Mouse (Mus musculus): Measurements from ENCODE around the gene Abhd12. TPM values are rescaled to one million over a fixed set of nuclear protein-coding genes. Genes with fewer than 3 reads are reported as not detected.

The Abhd12 gene
- total RNA-seq, 2 experiments from 2014 or later = 116 to 117 TPM

GRCm38 (mm10) chr2:150858724-150859487, 45.6 kb downstream of the Abhd12 start:
- intact Hi-C loops (cut with DNase I) = no loop called here
- no peak for DNase-seq

- DNase-seq = no peak
- intact Hi-C loops (cut with DNase I) = no loop called here
Measured at GRCm38 (mm10) chr2:150855186-150855585, 49.4 kb downstream of the Abhd12 start.

- intact Hi-C loops (cut with DNase I) = no loop called here
- no peak for DNase-seq
Measured at GRCm38 (mm10) chr2:150851251-150851650, 53.3 kb downstream of the Abhd12 start.

GRCm38 (mm10) chr2:150847436-150847995, 57.0 kb downstream of the Abhd12 start:
- intact Hi-C loops (cut with DNase I) = no loop called here
- no peak for DNase-seq

- DNase-seq = no peak
- intact Hi-C loops (cut with DNase I) = no loop called here
Measured at GRCm38 (mm10) chr2:150844798-150845197, 59.7 kb downstream of the Abhd12 start.

- intact Hi-C loops (cut with DNase I) = no loop called here
Measured at GRCm38 (mm10) chr2:150842049-150842461, 62.5 kb downstream of the Abhd12 start.

GRCm38 (mm10) chr2:150841109-150841508, 63.4 kb downstream of the Abhd12 start:
- intact Hi-C loops (cut with DNase I) = no loop called here
- no peak for DNase-seq

More at GRCm38 (mm10) chr2:150842049-150842461, 62.5 kb downstream of the Abhd12 start:
- DNase-seq = no peak

- intact Hi-C loops (cut with DNase I) = no loop called here
- no peak for DNase-seq
Measured at GRCm38 (mm10) chr2:150839686-150840471, 64.7 kb downstream of the Abhd12 start.

- intact Hi-C loops (cut with DNase I) = no loop called here
Measured at GRCm38 (mm10) chr2:150837781-150838180, 66.8 kb downstream of the Abhd12 start.

GRCm38 (mm10) chr2:150836906-150837305, 67.6 kb downstream of the Abhd12 start:
- intact Hi-C loops (cut with DNase I) = no loop called here
- DNase-seq = no peak

More at GRCm38 (mm10) chr2:150837781-150838180, 66.8 kb downstream of the Abhd12 start:
- no peak for DNase-seq

- DNase-seq = no peak
- intact Hi-C loops (cut with DNase I) = no loop called here
Measured at GRCm38 (mm10) chr2:150835975-150836374, 68.6 kb downstream of the Abhd12 start.

- intact Hi-C loops (cut with DNase I) = no loop called here
- peak; percentile 25 for DNase-seq
Measured at GRCm38 (mm10) chr2:150834616-150835015, 69.9 kb downstream of the Abhd12 start.

GRCm38 (mm10) chr2:150832029-150832428, 72.5 kb downstream of the Abhd12 start:
- intact Hi-C loops (cut with DNase I) = no loop called here
- no peak for DNase-seq

GRCm38 (mm10) chr2:150830911-150831441, 73.6 kb downstream of the Abhd12 start:
- intact Hi-C loops (cut with DNase I) = no loop called here
- DNase-seq = no peak

GRCm38 (mm10) chr2:150830011-150830410, 74.5 kb downstream of the Abhd12 start:
- no peak for DNase-seq
- intact Hi-C loops (cut with DNase I) = no loop called here

- intact Hi-C loops (cut with DNase I) = loop anchor here (10.0 kb wide), 1 partner anchor 176 kb away; no protein-coding TSS in a partner anchor
Measured at GRCm38 (mm10) chr2:150828654-150829053, 75.9 kb downstream of the Abhd12 start.

GRCm38 (mm10) chr2:150828164-150828563, 76.4 kb downstream of the Abhd12 start:
- intact Hi-C loops (cut with DNase I) = loop anchor here (10.0 kb wide), 1 partner anchor 177 kb away; no protein-coding TSS in a partner anchor
- DNase-seq = no peak

More at GRCm38 (mm10) chr2:150828654-150829053, 75.9 kb downstream of the Abhd12 start:
- no peak for DNase-seq

- DNase-seq = no peak
- intact Hi-C loops (cut with DNase I) = loop anchor here (10.0 kb wide), 1 partner anchor 178 kb away; no protein-coding TSS in a partner anchor
Measured at GRCm38 (mm10) chr2:150826426-150826825, 78.1 kb downstream of the Abhd12 start.

GRCm38 (mm10) chr2:150822987-150823386, 81.6 kb downstream of the Abhd12 start:
- intact Hi-C loops (cut with DNase I) = loop anchor here (10.0 kb wide), 1 partner anchor 182 kb away; no protein-coding TSS in a partner anchor
- no peak for DNase-seq

GRCm38 (mm10) chr2:150820720-150821119, 83.8 kb downstream of the Abhd12 start:
- no peak for DNase-seq
- intact Hi-C loops (cut with DNase I) = loop anchor here (10.0 kb wide), 1 partner anchor 184 kb away; no protein-coding TSS in a partner anchor

GRCm38 (mm10) chr2:150818742-150819141, 85.8 kb downstream of the Abhd12 start:
- no peak for DNase-seq
- intact Hi-C loops (cut with DNase I) = no loop called here
